Mouse (Mus musculus) megakaryocyte, embryonic 14.5 days (primary cell): ENCODE data around the gene Ripor2.

Experiments
- FLI1 ChIP-seq: IDR thresholded peaks from 2 replicates; pipeline ENCODE4 v1.6.1; 2012; ENCODE audit warnings: low read length, inconsistent platforms, mixed read lengths
- GATA1 ChIP-seq: IDR thresholded peaks from 3 replicates; pipeline ENCODE4 v1.6.1; 2012; ENCODE audit warnings: mixed read lengths, low read length, inconsistent platforms, borderline replicate concordance

DNA sequence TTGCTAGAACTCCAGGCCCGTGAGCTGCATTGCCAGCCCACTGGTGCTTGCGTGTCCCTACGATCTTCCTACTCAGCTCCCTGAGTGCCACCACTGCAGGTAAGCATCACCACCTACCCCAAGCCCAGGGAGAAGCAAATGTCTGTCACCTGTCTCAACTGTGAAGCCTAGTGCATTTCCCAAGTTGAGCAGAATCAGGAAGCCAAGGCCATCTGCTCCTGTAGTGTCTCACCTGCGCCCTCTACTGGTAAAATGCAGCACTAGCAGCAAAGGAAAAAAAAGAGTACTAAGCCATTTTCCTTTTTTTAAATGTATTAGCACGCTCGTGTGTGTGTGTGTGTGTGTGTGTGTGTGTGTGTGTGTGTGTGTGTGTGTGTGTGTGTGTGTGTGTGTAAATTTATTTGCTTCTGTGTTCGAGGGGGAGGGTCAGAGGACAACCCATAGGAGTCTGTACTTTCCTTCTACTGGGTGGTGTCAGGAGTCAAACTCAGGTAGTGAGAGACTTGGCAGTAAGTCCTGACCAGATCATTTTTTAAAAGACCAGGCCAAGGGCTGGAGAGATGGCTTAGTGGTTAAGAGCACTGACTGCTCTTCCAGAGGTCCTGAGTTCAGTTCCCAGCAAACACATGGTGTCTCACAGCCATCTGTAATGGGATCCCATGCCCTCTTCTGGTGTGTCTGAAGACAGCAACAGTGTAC, 194.3 kb downstream of the Ripor2 start:
- TF ChIP-seq FLI1: no peak
- no peak for TF ChIP-seq GATA1
